Mouse (Mus musculus) telencephalon, adult 2 months (tissue): ENCODE data around the gene Gpx1.

ENCODE experiments used
- DNase-seq: peaks from one replicate; pipeline ENCODE4 v3.0.0-alpha.2; 2011; ENCODE audit warnings: low read depth, low spot score

The Gpx1 gene

DNA sequence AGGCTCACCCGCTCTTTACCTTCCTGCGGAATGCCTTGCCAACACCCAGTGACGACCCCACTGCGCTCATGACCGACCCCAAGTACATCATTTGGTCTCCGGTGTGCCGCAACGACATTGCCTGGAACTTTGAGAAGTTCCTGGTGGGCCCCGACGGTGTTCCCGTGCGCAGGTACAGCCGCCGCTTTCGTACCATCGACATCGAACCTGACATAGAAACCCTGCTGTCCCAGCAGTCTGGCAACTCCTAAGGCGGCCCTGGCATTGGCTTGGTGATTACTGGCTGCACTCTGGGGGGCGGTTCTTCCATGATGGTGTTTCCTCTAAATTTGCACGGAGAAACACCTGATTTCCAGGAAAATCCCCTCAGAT, 1.2 kb downstream of the Gpx1 start:
- DNase-seq, result no peak

DNA sequence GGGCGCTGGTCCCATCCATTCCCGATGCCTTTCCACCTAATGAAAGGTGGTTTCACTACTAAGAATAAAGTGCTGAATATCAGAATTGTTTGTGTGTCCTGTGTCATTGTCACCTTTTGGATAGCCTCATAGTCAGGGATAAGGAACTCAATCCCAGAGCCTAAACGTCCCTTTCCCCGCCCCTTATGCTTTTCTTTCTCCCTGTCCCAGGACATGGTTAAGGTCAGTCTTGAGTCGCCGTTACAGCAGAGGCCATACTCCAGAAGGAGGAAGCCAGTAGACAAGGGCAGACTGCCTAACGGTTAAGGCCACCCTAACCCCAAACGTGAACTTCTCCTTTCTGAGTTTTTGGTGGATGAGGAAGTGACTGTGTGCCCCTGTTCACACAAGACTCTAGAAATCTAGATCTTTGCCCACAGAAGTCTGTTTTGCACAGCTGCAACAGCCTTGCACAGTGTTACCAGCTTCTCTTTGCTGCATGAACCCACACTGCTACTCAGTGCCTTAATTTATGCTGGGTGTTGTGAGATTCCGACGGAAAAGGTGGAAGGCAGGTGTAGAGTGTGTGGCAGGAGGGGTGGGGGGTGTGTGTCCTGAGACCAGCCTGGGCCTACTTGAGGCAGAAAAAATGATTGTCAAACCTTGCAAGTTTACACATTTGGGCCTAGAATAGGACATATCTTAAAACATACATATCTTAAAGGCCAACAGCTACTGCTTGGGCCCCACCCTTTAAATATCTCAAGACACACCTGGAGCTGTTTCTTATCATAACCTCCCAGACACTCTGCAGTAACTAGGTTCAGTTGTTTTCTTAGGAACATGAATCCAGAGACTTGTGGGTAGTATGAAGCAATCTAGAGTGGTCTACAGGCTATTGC, 1.8 kb downstream of the Gpx1 start:
- DNase-seq, result peak; percentile 28

DNA sequence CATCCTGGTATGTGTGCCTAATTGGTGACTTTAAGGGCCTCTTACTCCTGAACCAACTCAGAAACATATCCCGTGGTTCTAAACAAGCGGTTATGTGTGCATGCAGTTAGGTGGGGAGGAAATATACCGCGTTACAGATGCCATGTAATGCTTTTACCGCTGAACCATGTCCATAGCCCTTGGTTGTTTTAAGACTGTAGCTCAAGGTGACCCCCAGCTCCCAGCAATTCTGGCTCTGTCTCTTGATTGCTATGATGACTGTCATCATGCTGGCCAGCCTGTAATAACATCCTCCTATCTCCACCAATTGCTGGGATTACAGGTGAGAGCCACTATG, 2.4 kb downstream of the Gpx1 start:
- no peak for DNase-seq

DNA sequence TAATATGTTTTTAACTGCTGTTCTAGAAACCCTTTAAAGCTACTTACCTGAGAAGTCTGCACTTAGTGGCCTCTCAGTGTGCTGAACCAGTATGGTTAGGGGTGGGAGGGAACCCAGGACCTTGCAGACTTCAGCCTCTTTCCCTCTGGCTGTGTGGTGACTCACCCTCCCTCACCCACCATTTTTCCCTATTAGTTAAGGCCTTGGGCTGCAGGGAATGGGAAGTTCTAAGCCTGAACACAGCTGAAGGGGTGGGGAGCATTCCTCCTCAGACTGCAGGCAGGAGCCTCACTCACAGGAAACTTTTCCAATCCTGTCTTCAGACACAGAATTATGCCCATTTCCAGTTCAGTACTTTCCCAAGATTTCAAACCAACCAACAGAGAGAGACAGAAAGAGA, 3.1 kb downstream of the Gpx1 start:
- DNase-seq, result no peak

DNA sequence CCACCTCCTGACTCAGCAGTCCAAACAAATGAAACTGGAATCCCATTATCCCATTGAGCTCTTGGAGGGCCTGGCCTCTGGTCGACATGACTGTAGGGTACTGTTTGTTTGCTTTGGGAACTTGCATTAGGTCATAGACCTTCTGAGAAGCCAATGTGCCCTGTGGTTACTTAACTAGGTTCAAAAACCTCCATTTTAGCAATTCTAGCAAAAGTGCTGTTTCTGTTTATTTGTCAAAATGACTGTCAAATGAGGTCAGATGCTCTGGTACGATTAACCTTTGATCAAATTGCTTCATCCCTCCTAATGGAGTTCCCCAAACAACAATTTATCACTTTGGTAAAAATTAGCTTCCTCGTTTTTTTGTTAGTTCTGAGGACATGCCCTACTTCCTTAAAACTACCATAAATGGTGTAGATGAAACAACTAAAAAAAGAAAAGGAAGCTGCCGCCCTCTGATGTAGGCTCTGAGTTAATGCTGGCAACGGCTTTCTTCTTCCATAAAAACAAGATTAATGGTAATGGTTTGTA, 3.7 kb downstream of the Gpx1 start:
- peak; percentile 46 for DNase-seq

DNA sequence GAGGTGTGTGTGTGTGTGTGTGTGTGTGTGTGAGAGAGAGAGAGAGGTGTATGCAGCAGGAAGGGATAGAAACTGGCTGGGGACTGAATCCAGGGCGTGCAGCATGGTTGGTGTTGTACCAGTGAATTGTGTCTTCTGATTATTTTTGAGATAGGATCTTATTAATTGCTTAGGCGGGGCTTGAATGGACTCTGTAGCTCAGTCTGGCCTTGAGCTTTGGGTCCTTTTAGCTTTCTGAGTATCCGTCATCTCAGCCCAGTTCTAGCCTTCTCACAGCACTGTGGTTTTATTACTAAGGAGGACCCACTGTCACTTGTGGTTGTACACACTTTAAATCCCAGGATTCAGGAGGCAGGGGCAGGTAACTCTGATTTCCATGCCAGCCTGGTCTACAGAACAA, 4.6 kb downstream of the Gpx1 start:
- no peak for DNase-seq

DNA sequence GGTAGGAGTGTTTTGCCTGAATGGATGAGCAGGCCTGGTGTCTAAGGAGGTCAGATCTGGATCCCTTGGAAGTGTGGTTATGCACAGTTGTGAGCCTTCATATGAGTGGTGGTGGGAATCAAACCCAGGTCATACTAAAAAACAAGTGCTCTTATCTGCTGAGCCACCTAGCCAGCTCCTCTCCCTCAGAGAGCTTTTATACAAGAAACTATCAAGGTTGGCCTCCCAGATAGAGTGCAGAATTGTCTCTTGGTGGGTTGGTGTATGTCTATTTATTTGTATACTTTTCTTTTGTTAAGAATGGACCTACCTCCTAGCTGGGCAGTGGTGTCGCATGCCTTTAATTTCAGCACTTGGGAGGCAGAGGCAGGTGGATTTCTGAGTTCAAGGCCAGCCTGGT, 5.1 kb downstream of the Gpx1 start:
- no peak for DNase-seq

DNA sequence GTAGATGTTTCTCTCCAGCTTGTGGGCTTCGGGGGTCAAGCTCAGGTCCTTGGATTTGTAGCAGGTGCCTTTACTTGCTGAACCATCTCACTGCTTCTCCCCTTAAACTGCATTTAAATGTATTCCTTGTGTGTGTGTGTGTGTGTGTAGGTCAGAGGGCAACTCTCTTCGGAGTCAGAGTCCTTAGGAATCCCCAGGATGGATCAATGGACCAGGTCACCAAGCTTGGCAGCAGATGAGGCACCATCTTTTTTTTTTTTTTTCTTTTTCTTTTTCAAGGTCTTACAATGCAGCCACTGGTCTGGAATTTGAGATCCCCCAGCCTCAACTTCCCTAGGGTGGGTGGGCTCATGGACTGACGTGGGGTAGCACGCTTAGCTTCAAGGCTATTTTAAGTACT, 5.8 kb downstream of the Gpx1 start:
- DNase-seq, result no peak

DNA sequence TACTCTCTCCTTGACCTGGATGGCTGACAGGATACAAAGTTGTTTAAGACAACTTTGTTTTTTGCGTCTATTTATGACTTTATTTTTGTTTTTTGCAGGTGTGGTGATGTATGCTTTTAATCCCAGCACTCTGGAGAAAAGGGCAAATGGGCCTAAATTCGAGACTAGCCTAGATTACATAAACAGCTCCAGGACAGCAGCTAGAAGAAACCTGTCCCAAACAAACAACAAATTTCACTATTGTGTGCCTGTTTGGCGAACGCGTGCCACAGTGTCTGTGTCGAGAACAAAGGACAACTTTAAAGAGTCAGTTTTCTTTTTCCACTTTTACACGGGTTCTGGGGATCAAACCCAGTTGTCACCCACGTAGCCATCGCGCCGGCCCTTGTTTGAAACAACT, 8.3 kb downstream of the Gpx1 start:
- DNase-seq, result no peak

DNA sequence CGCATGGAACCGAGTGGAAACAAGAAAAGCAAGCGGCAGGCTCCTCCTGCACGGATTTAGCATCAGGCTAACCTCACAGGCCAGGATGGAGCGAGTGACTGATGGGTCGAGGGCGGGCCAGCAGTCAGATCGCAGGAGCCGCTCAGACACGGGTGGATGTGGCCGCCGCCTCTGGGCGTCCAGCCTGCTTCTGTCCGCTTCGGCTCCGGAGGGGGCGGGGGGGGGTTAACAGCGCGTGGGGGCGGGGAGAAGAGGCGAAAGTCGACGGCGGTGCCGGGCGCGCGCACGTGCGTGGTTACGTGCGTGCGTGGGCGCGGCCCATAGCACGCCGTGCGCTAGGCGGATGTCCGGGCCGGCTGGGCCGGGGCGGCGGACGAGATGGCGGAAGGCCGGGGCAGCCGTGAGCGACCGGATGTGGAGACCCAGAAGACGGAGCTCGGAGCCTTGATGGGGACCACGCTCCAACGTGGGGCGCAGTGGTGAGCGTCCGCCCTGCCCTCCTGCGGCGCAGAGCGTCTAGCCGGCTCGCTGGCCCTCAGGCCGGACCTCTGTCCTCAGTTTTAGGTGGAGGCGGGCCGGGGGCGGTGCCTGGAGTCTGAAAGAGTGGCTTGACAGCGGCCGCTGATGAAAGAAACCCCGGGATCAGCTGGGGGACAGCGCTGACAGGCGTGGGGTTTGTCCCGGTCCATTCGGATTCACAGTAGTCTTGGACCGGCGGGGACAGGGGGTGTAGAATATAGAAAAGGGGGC, 9.0 kb downstream of the Gpx1 start, which contains the start of gene Usp4:
TSS of gene Usp4 (plus strand) at position 314 of the 750 bp plus-strand sequence.
- DNase-seq, result peak; percentile 75

DNA sequence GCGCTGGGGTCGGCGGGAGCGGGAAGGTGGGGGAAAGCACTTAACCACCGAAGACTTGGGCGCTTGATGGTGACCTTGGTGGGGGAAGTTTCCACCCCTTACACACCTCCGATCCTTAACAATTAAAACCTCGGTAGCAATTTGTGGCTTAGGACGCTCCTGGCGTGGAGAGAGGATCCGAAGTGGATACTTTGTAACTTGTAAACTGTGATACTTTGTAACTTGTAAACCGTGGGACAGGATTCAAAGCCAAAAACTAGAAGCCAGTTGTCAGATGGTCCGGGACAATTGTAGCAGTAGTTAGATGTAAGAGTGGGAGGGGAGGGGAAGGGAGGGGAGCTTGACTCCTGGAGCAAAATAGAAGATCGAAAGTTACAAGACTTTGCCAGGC, 9.6 kb downstream of the Gpx1 start:
- DNase-seq, result no peak

DNA sequence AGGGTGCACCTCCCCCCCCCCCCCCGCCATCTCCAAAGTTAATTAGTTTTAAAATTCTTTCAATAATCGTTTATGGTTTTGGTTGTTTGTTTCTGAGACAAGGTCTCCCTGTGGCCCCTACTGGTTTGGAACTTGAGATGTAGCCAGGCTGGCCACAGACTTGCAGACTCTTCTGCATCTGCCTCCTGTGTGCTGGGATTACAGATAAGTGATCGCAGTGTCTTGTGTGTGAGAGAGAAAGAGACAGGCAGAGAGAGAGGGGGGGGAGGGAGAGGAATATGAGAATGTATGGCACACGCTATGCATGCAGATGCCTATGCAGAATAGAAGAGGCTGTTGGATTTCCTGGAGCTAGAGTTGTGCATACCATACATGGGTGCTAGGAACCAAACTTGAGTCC, 11.0 kb downstream of the Gpx1 start:
- DNase-seq, result no peak

DNA sequence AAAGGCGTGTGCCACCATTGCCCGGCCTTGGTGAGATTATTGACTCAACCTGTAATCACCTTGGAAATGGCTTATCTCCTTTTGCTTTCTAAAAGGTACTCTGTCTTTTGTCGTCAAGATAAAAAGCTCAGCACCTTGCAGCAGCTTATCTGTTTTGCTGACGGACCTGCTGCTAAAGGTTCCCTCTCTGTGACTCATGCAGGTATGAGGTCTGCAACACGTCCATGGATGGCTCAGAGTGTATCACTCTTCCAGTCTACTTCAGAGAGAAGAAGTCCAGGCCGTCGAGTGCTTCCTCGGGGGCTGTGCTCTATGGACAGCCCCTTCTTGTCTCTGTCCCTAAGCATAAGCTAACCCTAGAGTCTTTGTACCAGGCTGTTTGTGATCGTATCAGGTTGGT, 39.5 kb downstream of the Gpx1 start:
- DNase-seq, result no peak

DNA sequence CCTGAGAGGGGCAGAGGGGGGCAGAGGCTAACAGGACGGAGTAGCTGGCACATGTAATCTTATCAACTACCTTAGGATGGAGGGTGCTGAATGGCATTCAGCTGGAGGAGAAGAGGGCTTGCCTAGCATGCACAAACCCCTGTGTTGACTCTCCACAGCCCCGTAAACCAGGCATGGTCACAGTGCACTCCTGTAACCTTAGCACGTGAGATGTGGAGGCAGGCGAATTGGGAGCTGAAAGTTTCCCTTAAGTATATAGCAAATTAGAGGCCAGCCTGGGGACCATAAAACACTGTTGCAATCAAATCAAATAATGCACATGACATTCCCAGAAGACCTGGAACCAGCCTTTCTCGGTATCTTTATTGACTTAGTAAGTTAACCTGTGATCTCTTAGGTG, 40.0 kb downstream of the Gpx1 start:
- DNase-seq, result no peak

DNA sequence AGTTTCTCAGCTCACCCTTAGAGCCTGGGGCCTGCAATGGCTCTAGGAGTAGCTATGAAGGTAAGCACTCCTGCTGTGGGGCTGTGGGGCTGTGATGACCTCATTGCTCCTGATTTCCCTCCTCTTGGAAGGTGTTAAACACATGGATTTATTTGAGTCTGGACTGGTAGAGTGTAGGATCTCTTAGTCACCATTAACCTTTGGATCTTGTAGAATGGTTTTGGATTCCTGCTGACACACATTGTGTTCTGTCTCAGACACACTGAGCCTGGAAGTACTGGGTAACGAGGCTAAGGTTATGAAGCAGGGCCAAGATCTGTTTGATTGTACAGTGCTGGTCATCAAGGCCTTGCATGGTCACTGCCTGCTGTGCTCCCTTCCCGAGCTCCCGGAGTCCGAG, 40.6 kb downstream of the Gpx1 start:
- no peak for DNase-seq

DNA sequence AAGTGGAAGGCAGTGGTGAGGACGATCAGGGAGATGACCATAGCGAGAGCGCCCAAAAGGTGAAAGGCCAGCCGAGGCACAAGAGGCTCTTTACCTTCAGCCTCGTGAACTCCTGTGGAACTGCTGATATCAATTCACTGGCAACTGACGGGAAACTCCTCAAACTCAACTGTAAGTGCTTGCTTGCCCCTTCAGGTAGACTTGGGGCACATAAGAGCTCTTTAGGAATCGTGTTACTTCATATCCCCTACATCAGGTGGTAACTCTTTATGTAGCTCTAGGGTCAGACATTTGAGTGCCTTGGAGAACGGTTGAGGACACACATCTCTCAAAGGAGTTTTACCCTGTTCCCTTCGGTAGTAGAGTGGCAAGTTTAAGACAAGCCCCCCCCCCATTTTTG, 42.7 kb downstream of the Gpx1 start:
- DNase-seq, result no peak

DNA sequence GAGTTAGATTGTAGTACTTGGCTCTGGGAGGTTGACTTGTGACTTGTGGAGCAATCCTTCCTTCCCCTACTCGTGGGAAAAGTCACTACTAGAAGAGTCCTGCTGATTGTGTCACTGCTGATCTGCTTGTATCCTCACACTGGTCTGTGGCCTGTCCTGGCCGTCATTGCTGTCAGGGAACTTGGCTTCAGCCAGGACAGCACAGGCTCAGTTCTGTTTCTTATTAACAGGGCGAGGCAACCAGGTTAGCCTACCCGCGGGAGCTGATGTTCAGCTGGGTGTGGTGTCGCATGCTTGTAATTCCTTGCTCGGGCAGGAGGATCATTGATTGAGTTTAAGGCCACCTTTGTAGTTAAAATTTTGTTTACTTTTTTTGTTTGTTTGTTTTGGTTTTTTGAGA, 46.3 kb downstream of the Gpx1 start:
- no peak for DNase-seq

DNA sequence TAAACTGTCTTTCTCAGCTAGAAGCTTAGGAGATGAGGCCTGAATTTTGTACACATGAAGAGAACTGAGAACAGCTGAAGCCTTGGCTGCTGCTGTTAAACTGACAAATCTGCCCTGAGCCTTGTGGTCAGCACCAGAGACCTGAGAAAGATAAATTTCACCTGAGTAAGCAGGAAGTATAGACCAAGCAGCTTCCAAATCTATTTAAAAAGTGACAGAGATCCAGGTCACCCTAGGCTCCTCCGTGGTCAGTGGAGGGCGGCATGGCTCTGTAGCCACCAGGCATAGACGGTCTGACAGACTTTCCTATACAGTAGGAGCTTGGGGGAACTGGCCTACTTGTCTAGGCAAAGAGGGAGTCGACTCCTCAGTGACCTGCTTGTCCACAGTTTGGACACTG, 48.1 kb downstream of the Gpx1 start:
- DNase-seq, result no peak

DNA sequence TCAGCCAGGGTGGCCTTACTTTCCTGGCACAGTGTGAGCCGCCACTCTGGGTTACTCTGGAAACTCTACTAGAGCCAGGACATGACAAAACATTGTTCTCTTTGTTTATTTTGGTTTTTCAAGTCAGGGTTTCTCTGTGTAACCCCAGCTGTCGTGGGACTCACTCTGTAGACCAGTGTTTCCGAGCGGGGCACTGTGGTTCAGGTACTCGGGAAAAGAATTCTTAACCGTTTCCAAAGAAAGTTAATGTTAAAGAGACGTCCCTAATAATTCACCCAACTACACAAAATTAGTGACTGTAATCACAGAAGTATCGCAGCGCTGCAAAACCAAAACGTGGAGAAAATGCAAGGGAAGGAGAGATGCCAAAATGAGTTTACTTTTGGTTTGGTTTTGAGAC, 49.9 kb downstream of the Gpx1 start:
- DNase-seq, result no peak

DNA sequence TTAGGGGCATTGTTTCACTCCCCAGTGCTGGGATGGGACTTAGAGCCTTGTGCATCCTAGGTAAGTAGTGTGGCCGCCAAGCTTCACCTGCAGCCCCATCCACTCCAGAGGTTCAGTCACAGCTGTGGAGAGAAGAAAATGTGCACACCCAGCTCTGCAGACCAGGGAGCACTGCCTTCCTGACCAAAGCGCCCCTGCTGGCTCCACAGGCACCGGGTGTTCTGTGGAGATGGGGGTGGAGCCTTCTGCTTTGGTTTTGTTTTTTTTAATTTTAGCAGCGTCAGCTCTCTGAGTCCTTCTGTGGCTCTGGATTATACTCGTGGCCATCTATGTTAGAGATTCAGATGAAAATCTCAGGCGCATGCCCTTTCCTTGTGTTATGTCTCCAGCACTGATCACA, 50.5 kb downstream of the Gpx1 start:
- no peak for DNase-seq
